Mouse (Mus musculus) hindbrain, postnatal 0 days (tissue): ENCODE measurements around the gene Clasrp. TPM values are rescaled to one million over a fixed set of nuclear protein-coding genes. Genes with fewer than 3 reads are reported as not detected.

Experiments used
- ATAC-seq: fragments of 200-750 bp; cut with Nextera tagmentation; 2 replicates; pipeline ENCODE4 v1.8.0; 2017; ENCODE audit warnings: mild to moderate bottlenecking, moderate TSS enrichment, moderate library complexity
- DNase-seq: peaks from one replicate; pipeline ENCODE4 v3.0.0-alpha.2; 2015; ENCODE audit warnings: low spot score
- H3K27ac ChIP-seq: fragments of 300-500 bp; sonication (generic); 2 replicates; pipeline ENCODE4 v1.5.1; 2014; ENCODE audit warnings: mild to moderate bottlenecking
- H3K27me3 ChIP-seq: fragments of 300-500 bp; sonication (generic); 2 replicates; pipeline ENCODE4 v1.6.1; 2014; ENCODE audit warnings: low read length, mixed read lengths; ENCODE audit not compliant: insufficient read depth
- H3K36me3 ChIP-seq: fragments of 300-500 bp; sonication (generic); 2 replicates; pipeline ENCODE4 v1.6.1; 2014; ENCODE audit warnings: low read length, mixed read lengths; ENCODE audit not compliant: insufficient read depth
- H3K4me1 ChIP-seq: fragments of 300-500 bp; sonication (generic); 2 replicates; pipeline ENCODE4 v1.6.1; 2014; ENCODE audit warnings: antibody characterized with exemption, low read length, mixed read lengths; ENCODE audit not compliant: insufficient read depth
- H3K4me2 ChIP-seq: fragments of 300-500 bp; sonication (generic); 2 replicates; pipeline ENCODE4 v1.6.1; 2014; ENCODE audit warnings: low read depth, mild to moderate bottlenecking, low read length, moderate library complexity, mixed read lengths
- H3K4me3 ChIP-seq: fragments of 300-500 bp; sonication (generic); 2 replicates; pipeline ENCODE4 v1.5.1; 2014; ENCODE audit warnings: low read length
- H3K9ac ChIP-seq: fragments of 300-500 bp; sonication (generic); replicated peaks from 2 replicates; pipeline ENCODE4 v1.6.1; 2014; ENCODE audit warnings: mild to moderate bottlenecking, low read length, moderate library complexity, mixed read lengths
- H3K9me3 ChIP-seq: fragments of 300-500 bp; sonication (generic); 2 replicates; pipeline ENCODE4 v1.6.1; 2016; ENCODE audit warnings: low read length, mixed read lengths
- CTCF ChIP-seq: IDR thresholded peaks from 2 replicates; pipeline ENCODE4 v1.5.1; 2016; ENCODE audit warnings: antibody characterized with exemption, control low read depth, low read depth
- WGBS: fragments of 180-500 bp; shearing (Covaris S2); extraction: QIAGEN DNeasy Blood & Tissue Kit; methylation state at CpG from one replicate; pipeline ENCODE4 v1.1.7; 2014; 5-methylcytosine and 5-hydroxymethylcytosine counted together
- polyA plus RNA-seq: library from polyadenylated mRNA; unstranded; fragments of >200 nt; fragmentation: Nextera tagmentation; extraction: Ambion mirVana; gene quantifications from 2 replicates; pipeline ENCODE4 v1.2.1, GENCODE M21; 2015
- total RNA-seq: library from RNA; depleted of rRNA; stranded (reverse); fragments of >200 nt; gene quantifications from 2 replicates; pipeline ENCODE4 v1.2.3, GENCODE M21; 2014

Clasrp gene
- total and polyA plus RNA-seq, 2 experiments from 2014 or later, result 70.3 to 90.9 TPM

DNA sequence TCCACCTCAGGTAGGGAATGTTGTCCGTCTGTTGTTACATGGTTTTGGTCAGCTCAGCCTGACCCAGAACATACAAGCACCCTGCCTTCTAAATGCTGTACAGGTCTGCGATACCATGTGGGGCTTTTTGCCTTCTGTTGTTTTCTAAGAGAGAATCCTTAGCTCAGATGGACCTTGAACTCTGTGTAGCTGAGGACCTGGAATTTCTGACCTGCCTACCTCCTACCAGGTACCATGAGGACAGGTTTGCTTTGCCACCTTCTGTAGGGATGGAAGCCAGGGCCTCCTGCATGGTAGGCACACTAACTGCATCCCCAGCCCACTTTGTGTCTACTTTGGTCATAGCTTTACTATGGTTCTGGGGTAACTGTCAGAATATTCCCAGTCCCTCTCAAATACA is 38.5 kb downstream of the Clasrp start:
- H3K27me3 ChIP-seq, result no peaks in the 10 kb centered on the region
- ATAC-seq (no peak), DNase-seq (no peak)
- no peak overlapping the region for H3K4me3 ChIP-seq
- H3K9ac ChIP-seq, result no peak overlapping the region
- 95% methylated on average over 2 of the region's 2 CpGs for WGBS
- H3K4me2 ChIP-seq, result no peak overlapping the region
- TF ChIP-seq CTCF, result no peak
- H3K36me3 ChIP-seq, result peaks cover 23% of the 10 kb centered on the region
- no peak overlapping the region for H3K27ac ChIP-seq
- H3K9me3 ChIP-seq, result no peaks in the 10 kb centered on the region
- no peaks in the 10 kb centered on the region; the same call in 1 of the 2 replicates for H3K4me1 ChIP-seq

DNA sequence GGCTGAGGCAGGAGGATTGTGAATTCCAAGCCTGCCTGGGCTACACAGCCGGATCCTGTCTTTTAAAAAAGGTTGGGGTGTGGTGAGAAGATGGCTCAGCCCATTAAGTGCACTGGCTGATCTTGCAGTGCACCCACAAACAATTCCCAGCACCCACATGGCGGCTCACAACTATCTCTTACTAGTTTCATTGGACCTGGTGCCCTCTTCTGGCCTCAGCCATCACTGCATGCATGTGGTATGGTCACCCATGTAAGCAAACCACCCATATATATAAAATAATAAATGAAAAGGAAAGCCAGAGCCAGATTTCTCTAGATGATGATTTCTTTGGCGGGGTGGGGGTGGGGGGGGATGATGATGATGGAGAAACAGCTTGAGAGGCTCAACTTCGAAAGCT is 39.8 kb downstream of the Clasrp start:
- Histone ChIP-seq H3K4me1 (peaks cover 13% of the 10 kb centered on the region), H3K36me3 (peaks cover 19% of the 10 kb centered on the region), H3K4me3 (no peak overlapping the region), H3K9ac (no peak overlapping the region), H3K27me3 (no peaks in the 10 kb centered on the region), H3K9me3 (no peaks in the 10 kb centered on the region), H3K27ac (no peak overlapping the region), H3K4me2 (no peak overlapping the region)
- TF ChIP-seq CTCF, result peak; percentile 31; the same call in 1 of the 2 replicates
- WGBS, result 92% methylated on average over 4 of the region's 4 CpGs
- DNase-seq (no peak), ATAC-seq (no peak)

DNA sequence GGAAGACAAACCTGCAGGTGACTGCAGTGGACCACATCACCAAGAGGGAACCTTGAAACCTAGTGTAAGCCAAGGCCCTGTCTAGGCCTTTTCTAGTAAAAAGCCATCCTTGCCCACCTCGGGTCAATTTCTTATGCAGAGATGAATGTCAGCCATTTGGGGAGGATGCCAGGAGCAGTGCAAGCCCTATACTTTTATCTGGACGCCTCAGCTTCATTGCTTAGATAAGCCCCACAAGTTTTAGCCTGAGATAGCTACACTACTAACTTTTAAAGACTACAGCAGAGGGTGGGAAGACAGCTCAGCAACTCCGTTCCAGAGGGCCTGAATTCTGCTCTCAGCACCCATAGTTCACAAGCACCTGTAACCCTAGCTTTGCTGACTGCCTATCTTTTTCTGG is 40.4 kb downstream of the Clasrp start:
- Histone ChIP-seq H3K36me3 (peaks cover 14% of the 10 kb centered on the region), H3K27ac (peak overlapping the region; percentile 85; the same call in 1 of the 2 replicates), H3K9me3 (no peaks in the 10 kb centered on the region), H3K4me2 (no peak overlapping the region), H3K9ac (no peak overlapping the region), H3K4me3 (no peak overlapping the region), H3K27me3 (no peaks in the 10 kb centered on the region), H3K4me1 (peaks cover 19% of the 10 kb centered on the region)
- no peak for TF ChIP-seq CTCF
- WGBS, result 92% methylated on average over 3 of the region's 3 CpGs
- DNase-seq (no peak), ATAC-seq (no peak)

DNA sequence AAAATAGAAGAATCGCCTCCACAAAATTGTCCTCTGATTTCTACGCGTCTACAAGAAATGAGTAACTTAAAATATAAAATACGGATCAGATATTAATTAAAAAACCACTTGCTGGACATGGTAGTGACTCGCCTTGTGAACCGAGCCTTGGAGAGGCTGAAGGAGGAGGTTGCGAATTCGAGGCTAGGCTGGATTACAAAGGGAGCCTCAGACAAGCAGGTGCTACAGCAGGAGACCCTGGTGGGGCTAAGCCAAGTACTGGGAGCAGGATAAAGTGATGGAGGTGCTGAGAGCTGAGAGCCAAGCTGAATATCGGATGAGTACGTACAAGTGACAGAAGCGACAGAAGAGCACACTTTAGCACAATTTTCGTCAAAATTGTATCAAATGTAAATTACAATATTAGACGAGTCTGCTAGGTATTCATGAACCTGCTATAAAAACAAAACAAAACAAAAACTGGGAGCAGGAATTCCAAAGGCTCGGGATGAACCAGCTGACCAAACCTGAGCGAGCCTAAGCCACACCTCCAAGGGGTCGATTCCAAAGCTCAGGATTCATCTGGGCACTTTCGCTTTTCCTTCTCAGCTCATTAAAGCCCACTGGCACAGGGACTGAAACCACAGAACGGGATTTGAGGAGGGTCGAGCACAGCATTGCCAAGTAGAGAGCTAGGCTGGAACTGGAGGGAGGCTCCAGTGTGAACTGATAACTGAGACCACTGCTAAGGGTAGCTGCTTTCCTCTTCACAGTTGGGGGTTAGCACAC is 41.5 kb downstream of the Clasrp start, which contains the start of gene Ppp1r37:
Gene Ppp1r37 (minus strand): TSS at position 434 of the 768 bp plus-strand sequence.
- peak; percentile 75 for DNase-seq
- 3% methylated on average over 19 of the region's 19 CpGs for whole genome bisulfite sequencing
- H3K4me1 ChIP-seq, result peaks cover 29% of the 10 kb centered on the region
- H3K27me3 ChIP-seq, result no peaks in the 10 kb centered on the region
- H3K36me3 ChIP-seq, result peaks cover 12% of the 10 kb centered on the region
- H3K9me3 ChIP-seq, result no peaks in the 10 kb centered on the region
- H3K9ac ChIP-seq, result peak within 1 kb of the TSS; percentile 97
- ATAC-seq, result peak; percentile 42
- peak within 1 kb of the TSS; percentile 90 for H3K4me3 ChIP-seq
- peak within 1 kb of the TSS; percentile 85 for H3K27ac ChIP-seq
- peak within 1 kb of the TSS; percentile 96 for H3K4me2 ChIP-seq
- no peak for TF ChIP-seq CTCF

DNA sequence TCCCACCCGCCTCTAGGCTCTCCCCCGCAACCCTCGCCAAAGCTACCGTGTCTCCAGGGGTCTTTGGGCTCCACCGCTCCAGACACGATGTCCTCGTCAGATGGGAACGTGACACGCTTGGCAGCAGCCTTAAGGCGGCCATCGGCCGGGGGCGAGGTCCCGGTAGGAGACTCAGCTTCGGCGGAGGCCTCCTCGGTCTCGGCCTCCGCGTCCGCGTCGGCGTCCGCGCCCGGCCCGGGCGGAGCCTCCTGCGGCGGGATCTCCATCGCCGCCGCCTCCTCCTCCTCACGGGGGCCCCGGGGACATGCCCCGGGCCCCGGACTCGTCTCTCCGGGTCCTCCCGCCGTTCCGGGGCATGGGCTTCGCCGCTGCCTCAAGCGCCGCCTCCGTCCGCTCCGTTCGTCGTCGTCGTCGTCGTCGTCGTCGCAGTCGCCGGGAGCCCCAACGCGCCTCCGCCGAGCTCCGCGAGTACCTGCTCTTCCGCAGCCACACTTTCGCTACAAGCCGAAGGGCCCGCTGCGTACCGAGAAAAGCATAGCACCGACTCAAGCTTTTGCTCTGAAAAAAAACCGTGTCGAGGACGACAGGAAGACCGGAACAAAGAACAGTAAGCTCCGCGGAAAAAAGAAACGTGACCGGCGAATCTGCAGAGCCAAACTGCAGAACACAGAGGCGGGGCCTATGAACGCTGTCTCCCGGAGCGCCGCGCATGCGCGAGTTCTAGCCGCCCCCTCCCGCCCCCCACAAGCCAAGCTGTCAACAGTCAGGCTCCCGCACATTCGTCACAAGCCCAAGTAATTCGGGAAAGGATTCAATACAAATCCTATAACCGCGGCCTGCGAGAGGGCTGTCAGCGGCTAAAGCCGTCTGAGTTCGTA is 42.3 kb downstream of the Clasrp start:
- peak; percentile 98 for DNase-seq
- no peaks in the 10 kb centered on the region for H3K27me3 ChIP-seq
- no peak for TF ChIP-seq CTCF
- peak; percentile 91 for ATAC-seq
- peak overlapping the region; percentile 85 for H3K27ac ChIP-seq
- H3K4me2 ChIP-seq, result peak overlapping the region; percentile 96
- peak overlapping the region; percentile 97 for H3K9ac ChIP-seq
- peak overlapping the region; percentile 90 for H3K4me3 ChIP-seq
- peaks cover 12% of the 10 kb centered on the region for H3K36me3 ChIP-seq
- H3K4me1 ChIP-seq, result peaks cover 33% of the 10 kb centered on the region
- 1% methylated on average over 102 of the region's 102 CpGs for WGBS
- no peaks in the 10 kb centered on the region for H3K9me3 ChIP-seq

DNA sequence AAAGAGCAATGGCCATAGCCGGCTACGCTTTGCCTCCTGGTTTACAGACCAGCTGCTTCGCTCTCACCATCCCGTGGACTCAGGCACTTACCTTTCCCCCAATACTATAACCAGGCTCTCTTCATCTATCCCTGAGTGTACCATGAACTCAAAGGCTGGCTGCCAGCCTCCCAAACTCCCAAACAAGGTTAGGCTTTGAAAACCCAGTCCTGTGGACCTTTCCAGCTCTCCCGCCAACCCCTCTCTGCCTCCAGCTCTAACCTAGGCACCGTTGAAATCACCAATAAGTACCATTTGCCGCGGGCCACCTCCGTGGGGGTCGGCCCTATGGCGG is 42.9 kb downstream of the Clasrp start:
- DNase-seq, result no peak
- Histone ChIP-seq H3K4me1 (peaks cover 37% of the 10 kb centered on the region), H3K9me3 (no peaks in the 10 kb centered on the region), H3K4me2 (peak overlapping the region; percentile 96), H3K27ac (peak overlapping the region; percentile 85), H3K36me3 (peaks cover 12% of the 10 kb centered on the region), H3K9ac (peak overlapping the region; percentile 97), H3K4me3 (peak overlapping the region; percentile 90), H3K27me3 (no peaks in the 10 kb centered on the region)
- TF ChIP-seq CTCF, result no peak
- ATAC-seq, result no peak
- under 1% methylated on average over 11 of the region's 11 CpGs for WGBS
